Mouse (Mus musculus) urinary bladder, adult 2 months (tissue): Measurements from ENCODE around the gene Selenok. TPM values are rescaled to one million over a fixed set of nuclear protein-coding genes. Genes with fewer than 3 reads are reported as not detected.

ENCODE experiments used
- polyA plus RNA-seq: library from polyadenylated mRNA; depleted of rRNA; stranded (reverse); fragments of >200 nt; gene quantifications from 2 replicates; pipeline ENCODE4 v1.2.3, GENCODE M21; 2012; rRNA removed

Selenok gene
- polyA plus RNA-seq, 1 experiment: 185 TPM

Other genes with a start within 250 kb of the Selenok start
- 4.0 and 4.8 TPM in 2 replicates for gene Cacna2d3, start 246.4 kb upstream of the Selenok start, polyA plus RNA-seq
- 49.8 and 51.9 TPM in 2 replicates for gene Actr8, start 10.0 kb downstream of the Selenok start, polyA plus RNA-seq
- gene Il17rb, start 40.6 kb downstream of the Selenok start, polyA plus RNA-seq: 0.38 and 0.91 TPM in 2 replicates
- 0.77 and 0.81 TPM in 2 replicates for gene Chdh, start 40.7 kb downstream of the Selenok start, polyA plus RNA-seq